Mouse (Mus musculus) lung, embryonic 15.5 days (tissue): ENCODE data around the gene Bicd2. TPM values are rescaled to one million over a fixed set of nuclear protein-coding genes. Genes with fewer than 3 reads are reported as not detected.
A peak's percentile ranks its signal among the peaks of the same experiment; 100 is the strongest.

Experiments used
- ATAC-seq: fragments of 200-750 bp; cut with Nextera tagmentation; 2 replicates; pipeline ENCODE4 v1.8.0; 2017; ENCODE audit warnings: moderate number of reproducible peaks, borderline replicate concordance; ENCODE audit not compliant: low FRiP score, low TSS enrichment; ENCODE audit errors: extremely low read depth
- H3K27ac ChIP-seq: fragments of 300-500 bp; sonication (generic); 2 replicates; pipeline ENCODE4 v1.5.1; 2015; ENCODE audit warnings: moderate library complexity, mild to moderate bottlenecking, inconsistent platforms
- H3K27me3 ChIP-seq: fragments of 300-500 bp; sonication (generic); 2 replicates; pipeline ENCODE4 v1.6.1; 2015; ENCODE audit warnings: inconsistent platforms
- H3K36me3 ChIP-seq: fragments of 300-500 bp; sonication (generic); 2 replicates; pipeline ENCODE4 v1.6.1; 2015; ENCODE audit warnings: inconsistent platforms
- H3K4me1 ChIP-seq: fragments of 300-500 bp; sonication (generic); 2 replicates; pipeline ENCODE4 v1.6.1; 2015; ENCODE audit warnings: inconsistent platforms
- H3K4me2 ChIP-seq: fragments of 300-500 bp; sonication (generic); 2 replicates; pipeline ENCODE4 v1.6.1; 2015; ENCODE audit warnings: inconsistent platforms, mild to moderate bottlenecking, moderate library complexity
- H3K4me3 ChIP-seq: fragments of 300-500 bp; sonication (generic); 2 replicates; pipeline ENCODE4 v1.5.1; 2015; ENCODE audit warnings: mild to moderate bottlenecking, inconsistent platforms
- H3K9ac ChIP-seq: fragments of 300-500 bp; sonication (generic); 2 replicates; pipeline ENCODE4 v1.6.1; 2015; ENCODE audit warnings: inconsistent platforms
- H3K9me3 ChIP-seq: fragments of 300-500 bp; sonication (generic); 2 replicates; pipeline ENCODE4 v1.6.1; 2016; ENCODE audit warnings: inconsistent platforms
- WGBS: fragments of 180-500 bp; shearing (Covaris S2); methylation state at CpG from one replicate; pipeline ENCODE4 v1.1.7; 2015; 5-methylcytosine and 5-hydroxymethylcytosine counted together
- polyA plus RNA-seq: library from polyadenylated mRNA; unstranded; fragments of >200 nt; fragmentation: Nextera tagmentation; extraction: Ambion mirVana; gene quantifications from 2 replicates; pipeline ENCODE4 v1.2.1, GENCODE M21; 2015

Bicd2 gene
- polyA plus RNA-seq, 1 experiment from 2014 or later: 34.7 TPM

GRCm38 (mm10) chr13:49391374-49391773 is 50.0 kb downstream of the Bicd2 start:
- WGBS: 96% methylated on average over 2 of the region's 2 CpGs
- Histone ChIP-seq H3K4me3 (no peak overlapping the region), H3K4me2 (no peak overlapping the region), H3K36me3 (peaks cover 7% of the 10 kb centered on the region; the same call in 1 of the 2 replicates), H3K27ac (no peak overlapping the region), H3K9ac (no peak overlapping the region), H3K27me3 (no peaks in the 10 kb centered on the region), H3K4me1 (no peaks in the 10 kb centered on the region), H3K9me3 (no peaks in the 10 kb centered on the region; the same call in 1 of the 2 replicates)
- no peak for ATAC-seq

GRCm38 (mm10) chr13:49393579-49393978 is 52.2 kb downstream of the Bicd2 start:
- WGBS: 42% methylated on average over 1 of the region's 1 CpGs
- no peak overlapping the region for H3K27ac ChIP-seq
- H3K4me3 ChIP-seq: no peak overlapping the region
- H3K9me3 ChIP-seq: no peaks in the 10 kb centered on the region; the same call in 1 of the 2 replicates
- no peak for ATAC-seq
- no peaks in the 10 kb centered on the region for H3K4me1 ChIP-seq
- H3K4me2 ChIP-seq: no peak overlapping the region
- H3K27me3 ChIP-seq: no peaks in the 10 kb centered on the region
- H3K9ac ChIP-seq: no peak overlapping the region
- no peaks in the 10 kb centered on the region for H3K36me3 ChIP-seq

- 80% methylated on average over 3 of the region's 3 CpGs for WGBS
- Histone ChIP-seq H3K4me1 (no peaks in the 10 kb centered on the region), H3K27ac (no peak overlapping the region)
Measured at GRCm38 (mm10) chr13:49394886-49395447, 53.6 kb downstream of the Bicd2 start.

GRCm38 (mm10) chr13:49396798-49397197 is 55.4 kb downstream of the Bicd2 start:
- H3K27me3 ChIP-seq: no peaks in the 10 kb centered on the region
- H3K9ac ChIP-seq: no peak overlapping the region
- no peak for ATAC-seq
- no peaks in the 10 kb centered on the region for H3K4me1 ChIP-seq
- H3K36me3 ChIP-seq: no peaks in the 10 kb centered on the region
- no peak overlapping the region for H3K4me3 ChIP-seq
- H3K4me2 ChIP-seq: no peak overlapping the region
- H3K27ac ChIP-seq: no peak overlapping the region
- H3K9me3 ChIP-seq: no peaks in the 10 kb centered on the region
- WGBS: 55% methylated on average over 1 of the region's 1 CpGs

More at GRCm38 (mm10) chr13:49394886-49395447, 53.6 kb downstream of the Bicd2 start:
- no peaks in the 10 kb centered on the region for H3K27me3 ChIP-seq
- no peaks in the 10 kb centered on the region; the same call in 1 of the 2 replicates for H3K9me3 ChIP-seq
- H3K36me3 ChIP-seq: no peaks in the 10 kb centered on the region
- no peak for ATAC-seq
- no peak overlapping the region for H3K4me2 ChIP-seq
- H3K9ac ChIP-seq: no peak overlapping the region
- H3K4me3 ChIP-seq: no peak overlapping the region

- WGBS: 69% methylated on average over 8 of the region's 8 CpGs
- H3K4me1 ChIP-seq: no peaks in the 10 kb centered on the region
- no peaks in the 10 kb centered on the region for H3K27me3 ChIP-seq
- H3K27ac ChIP-seq: no peak overlapping the region
- ATAC-seq: no peak
- no peaks in the 10 kb centered on the region for H3K36me3 ChIP-seq
- no peak overlapping the region for H3K4me2 ChIP-seq
- H3K9ac ChIP-seq: no peak overlapping the region
- H3K9me3 ChIP-seq: no peaks in the 10 kb centered on the region
- no peak overlapping the region for H3K4me3 ChIP-seq
Measured at GRCm38 (mm10) chr13:49398191-49398590, 56.8 kb downstream of the Bicd2 start.

- Histone ChIP-seq H3K27ac (no peak overlapping the region), H3K9ac (no peak overlapping the region), H3K9me3 (no peaks in the 10 kb centered on the region), H3K36me3 (no peaks in the 10 kb centered on the region), H3K27me3 (no peaks in the 10 kb centered on the region), H3K4me3 (no peak overlapping the region), H3K4me2 (no peak overlapping the region), H3K4me1 (no peaks in the 10 kb centered on the region)
- no peak for ATAC-seq
- WGBS: 50% methylated on average over 6 of the region's 6 CpGs
Measured at GRCm38 (mm10) chr13:49400139-49400538, 58.8 kb downstream of the Bicd2 start.

GRCm38 (mm10) chr13:49402628-49403027 is 61.2 kb downstream of the Bicd2 start:
- Histone ChIP-seq H3K27ac (no peak overlapping the region), H3K27me3 (no peaks in the 10 kb centered on the region), H3K4me1 (no peaks in the 10 kb centered on the region), H3K4me2 (no peak overlapping the region), H3K36me3 (no peaks in the 10 kb centered on the region), H3K9me3 (no peaks in the 10 kb centered on the region), H3K4me3 (no peak overlapping the region), H3K9ac (no peak overlapping the region)
- ATAC-seq: no peak
- 64% methylated on average over 2 of the region's 2 CpGs for WGBS

GRCm38 (mm10) chr13:49407795-49408194 is 66.4 kb downstream of the Bicd2 start:
- H3K27me3 ChIP-seq: no peaks in the 10 kb centered on the region
- ATAC-seq: no peak

GRCm38 (mm10) chr13:49420754-49421605 is 79.6 kb downstream of the Bicd2 start, which contains the start of gene Ippk:
TSS of gene Ippk (plus strand) at chr13:49421249.
- 0% methylated on average over 66 of the region's 69 CpGs for WGBS
- peak; percentile 98 for ATAC-seq
- Histone ChIP-seq H3K4me2 (peak within 1 kb of the TSS; percentile 95), H3K36me3 (no peaks in the 10 kb centered on the region), H3K9ac (peak within 1 kb of the TSS; percentile 74), H3K4me1 (peaks cover 24% of the 10 kb centered on the region), H3K4me3 (peak within 1 kb of the TSS; percentile 72), H3K27ac (peak within 1 kb of the TSS; percentile 77), H3K9me3 (no peaks in the 10 kb centered on the region), H3K27me3 (no peaks in the 10 kb centered on the region)

More at GRCm38 (mm10) chr13:49407795-49408194, 66.4 kb downstream of the Bicd2 start:
- Histone ChIP-seq H3K9ac (no peak overlapping the region), H3K36me3 (no peaks in the 10 kb centered on the region), H3K27ac (no peak overlapping the region), H3K4me3 (no peak overlapping the region), H3K4me1 (no peaks in the 10 kb centered on the region), H3K4me2 (no peak overlapping the region), H3K9me3 (no peaks in the 10 kb centered on the region)

- H3K4me1 ChIP-seq: peaks cover 24% of the 10 kb centered on the region
- peak overlapping the region; percentile 72 for H3K4me3 ChIP-seq
- H3K9me3 ChIP-seq: no peaks in the 10 kb centered on the region
- no peaks in the 10 kb centered on the region for H3K36me3 ChIP-seq
- peak overlapping the region; percentile 95 for H3K4me2 ChIP-seq
- 0% methylated on average over 15 of the region's 15 CpGs for WGBS
- H3K9ac ChIP-seq: peak overlapping the region; percentile 74
- no peaks in the 10 kb centered on the region for H3K27me3 ChIP-seq
- H3K27ac ChIP-seq: peak overlapping the region; percentile 75
- no peak for ATAC-seq
Measured at GRCm38 (mm10) chr13:49421606-49421917, 80.2 kb downstream of the Bicd2 start.

GRCm38 (mm10) chr13:49421959-49422358 is 80.6 kb downstream of the Bicd2 start:
- Histone ChIP-seq H3K4me3 (peak overlapping the region; percentile 72), H3K9me3 (no peaks in the 10 kb centered on the region), H3K4me2 (peak overlapping the region; percentile 95), H3K36me3 (no peaks in the 10 kb centered on the region), H3K27me3 (no peaks in the 10 kb centered on the region), H3K4me1 (peaks cover 24% of the 10 kb centered on the region), H3K9ac (peak overlapping the region; percentile 74), H3K27ac (no peak overlapping the region)
- no peak for ATAC-seq
- WGBS: 18% methylated on average over 4 of the region's 4 CpGs

- Histone ChIP-seq H3K27ac (no peak overlapping the region), H3K4me3 (no peak overlapping the region), H3K9me3 (no peaks in the 10 kb centered on the region), H3K4me1 (peaks cover 20% of the 10 kb centered on the region), H3K9ac (no peak overlapping the region), H3K27me3 (no peaks in the 10 kb centered on the region), H3K36me3 (no peaks in the 10 kb centered on the region), H3K4me2 (no peak overlapping the region)
- 83% methylated on average over 3 of the region's 3 CpGs for WGBS
- no peak for ATAC-seq
Measured at GRCm38 (mm10) chr13:49426736-49427135, 85.4 kb downstream of the Bicd2 start.
